Mouse (Mus musculus): ENCODE results near the gene 2510002D24Rik. TPM values are rescaled to one million over a fixed set of nuclear protein-coding genes. Genes with fewer than 3 reads are reported as not detected.

2510002D24Rik gene
- polyA plus RNA-seq, 1 experiment from 2014 or later = 11.2 TPM

GRCm38 (mm10) chr16:18809001-18809400, 27.4 kb upstream of the 2510002D24Rik start:
- Histone ChIP-seq H3K4me2 (ENCODE audit: low read length) (no peak overlapping the region), H3K4me1 (ENCODE audit: control insufficient read depth, insufficient read depth, low read length) (peaks cover 9% of the 10 kb centered on the region), H3K36me3 (ENCODE audit: control insufficient read depth, insufficient read depth, low read length) (peaks cover 35% of the 10 kb centered on the region), H3K4me3 (ENCODE audit: low read depth, low read length) (no peak overlapping the region), H3K27ac (ENCODE audit: low read depth, low read length) (no peak overlapping the region), H3K9ac (ENCODE audit: low read length) (no peak overlapping the region), H3K27me3 (replicated peaks; ENCODE audit: control insufficient read depth, insufficient read depth, low read length) (no peaks in the 10 kb centered on the region), H3K9me3 (replicated peaks; ENCODE audit: control insufficient read depth, low read length) (no peaks in the 10 kb centered on the region)
- DNase-seq (ENCODE audit: low spot score) (no peak), ATAC-seq (no peak)
- 97% methylated on average over 5 of the region's 5 CpGs for WGBS

DNA sequence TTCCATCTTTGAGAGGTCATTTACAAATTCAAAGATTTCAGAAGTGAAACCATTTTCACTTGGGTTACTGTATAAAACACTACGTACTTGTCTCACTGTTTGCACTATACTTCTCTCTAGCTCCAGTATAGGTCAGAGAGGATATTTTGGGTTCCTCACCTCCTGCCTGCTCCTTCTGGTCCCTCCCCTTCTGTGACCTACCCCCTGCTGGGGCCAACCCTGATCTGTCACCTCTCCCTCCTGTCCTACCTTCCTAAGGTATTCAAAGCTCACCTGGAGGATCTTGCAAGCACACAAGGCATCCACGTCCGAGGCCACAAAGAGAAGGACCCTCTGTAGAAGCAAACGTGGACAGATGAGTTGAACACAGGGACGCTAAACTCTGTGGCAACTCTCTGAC, 25.3 kb upstream of the 2510002D24Rik start:
- no peak for DNase-seq (ENCODE audit: low spot score)

GRCm38 (mm10) chr16:18811468-18812384, 24.7 kb upstream of the 2510002D24Rik start, which contains the start of the genes Ufd1 and Cdc45:
Gene Ufd1 (plus strand): TSS chr16:18811779.
Gene Cdc45 (minus strand): TSS chr16:18811987.
- H3K4me2 ChIP-seq (ENCODE audit: low read length) = peak within 1 kb of the TSS; percentile 61
- no peaks in the 10 kb centered on the region for H3K9me3 ChIP-seq (replicated peaks; ENCODE audit: control insufficient read depth, low read length)
- DNase-seq (ENCODE audit: low spot score) = peak; percentile 98
- no peaks in the 10 kb centered on the region for H3K27me3 ChIP-seq (replicated peaks; ENCODE audit: control insufficient read depth, insufficient read depth, low read length)
- peaks cover 43% of the 10 kb centered on the region for H3K36me3 ChIP-seq (ENCODE audit: control insufficient read depth, insufficient read depth, low read length)
- peak within 1 kb of the TSS; percentile 55; the same call in 1 of the 2 replicates for H3K27ac ChIP-seq (ENCODE audit: low read depth, low read length)
- H3K9ac ChIP-seq (ENCODE audit: low read length) = peak within 1 kb of the TSS; percentile 75
- peak; percentile 96 for ATAC-seq
- H3K4me3 ChIP-seq (ENCODE audit: low read depth, low read length) = peak within 1 kb of the TSS; percentile 68
- WGBS = under 1% methylated on average over 42 of the region's 42 CpGs
- peaks cover 9% of the 10 kb centered on the region for H3K4me1 ChIP-seq (ENCODE audit: control insufficient read depth, insufficient read depth, low read length)

More for the DNA sequence above, 25.3 kb upstream of the 2510002D24Rik start:
- peak overlapping the region; percentile 75 for H3K9ac ChIP-seq (ENCODE audit: low read length)
- H3K4me2 ChIP-seq (ENCODE audit: low read length) = peak overlapping the region; percentile 61
- H3K9me3 ChIP-seq (replicated peaks; ENCODE audit: control insufficient read depth, low read length) = no peaks in the 10 kb centered on the region
- H3K36me3 ChIP-seq (ENCODE audit: control insufficient read depth, insufficient read depth, low read length) = peaks cover 37% of the 10 kb centered on the region
- H3K4me1 ChIP-seq (ENCODE audit: control insufficient read depth, insufficient read depth, low read length) = peaks cover 9% of the 10 kb centered on the region
- 11% methylated on average over 5 of the region's 5 CpGs for WGBS
- peak overlapping the region; percentile 68 for H3K4me3 ChIP-seq (ENCODE audit: low read depth, low read length)
- no peak overlapping the region for H3K27ac ChIP-seq (ENCODE audit: low read depth, low read length)
- no peaks in the 10 kb centered on the region for H3K27me3 ChIP-seq (replicated peaks; ENCODE audit: control insufficient read depth, insufficient read depth, low read length)
- ATAC-seq = no peak; the same call in 1 of the 2 replicates

DNA sequence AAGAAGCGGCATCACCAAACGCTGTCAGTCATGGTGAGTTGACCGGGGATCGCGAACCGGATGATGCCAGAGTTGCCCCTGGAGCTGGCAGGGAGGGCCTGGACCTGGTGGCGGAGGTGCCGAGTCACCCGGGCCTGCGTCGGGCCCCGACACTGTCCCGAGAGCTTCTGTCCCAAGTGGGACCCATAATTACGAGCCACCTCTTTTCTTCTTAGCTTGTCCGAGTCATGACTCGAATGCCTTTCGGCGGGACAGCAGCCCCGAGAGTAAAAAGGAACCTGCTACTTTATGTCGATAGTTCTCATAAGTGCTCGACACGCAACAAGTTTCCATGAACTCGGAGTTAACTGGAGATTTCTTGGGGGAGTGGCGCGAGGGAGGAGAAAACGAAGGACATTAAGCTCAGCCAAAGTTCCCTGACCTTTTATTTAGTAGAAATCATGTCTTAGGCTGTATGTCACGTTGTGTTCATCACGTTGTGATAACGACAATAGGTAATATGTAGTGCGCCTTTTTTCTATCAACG, 23.9 kb upstream of the 2510002D24Rik start:
- Histone ChIP-seq H3K4me3 (ENCODE audit: low read depth, low read length) (peak overlapping the region; percentile 68), H3K27ac (ENCODE audit: low read depth, low read length) (peak overlapping the region; percentile 55; the same call in 1 of the 2 replicates), H3K9ac (ENCODE audit: low read length) (peak overlapping the region; percentile 75), H3K9me3 (replicated peaks; ENCODE audit: control insufficient read depth, low read length) (no peaks in the 10 kb centered on the region), H3K4me1 (ENCODE audit: control insufficient read depth, insufficient read depth, low read length) (peaks cover 9% of the 10 kb centered on the region), H3K36me3 (ENCODE audit: control insufficient read depth, insufficient read depth, low read length) (peaks cover 43% of the 10 kb centered on the region), H3K4me2 (ENCODE audit: low read length) (peak overlapping the region; percentile 61), H3K27me3 (replicated peaks; ENCODE audit: control insufficient read depth, insufficient read depth, low read length) (no peaks in the 10 kb centered on the region)
- ATAC-seq (no peak; the same call in 1 of the 2 replicates), DNase-seq (ENCODE audit: low spot score) (no peak)
- 2% methylated on average over 31 of the region's 31 CpGs for WGBS

GRCm38 (mm10) chr16:18822356-18822755, 14.0 kb upstream of the 2510002D24Rik start:
- Histone ChIP-seq H3K9ac (ENCODE audit: low read length) (no peak overlapping the region), H3K4me3 (ENCODE audit: low read depth, low read length) (no peak overlapping the region), H3K27me3 (replicated peaks; ENCODE audit: control insufficient read depth, insufficient read depth, low read length) (no peaks in the 10 kb centered on the region), H3K4me1 (ENCODE audit: control insufficient read depth, insufficient read depth, low read length) (no peaks in the 10 kb centered on the region), H3K27ac (ENCODE audit: low read depth, low read length) (no peak overlapping the region), H3K4me2 (ENCODE audit: low read length) (no peak overlapping the region), H3K9me3 (replicated peaks; ENCODE audit: control insufficient read depth, low read length) (no peaks in the 10 kb centered on the region), H3K36me3 (ENCODE audit: control insufficient read depth, insufficient read depth, low read length) (peaks cover 96% of the 10 kb centered on the region)
- ATAC-seq = no peak
- no peak for DNase-seq (ENCODE audit: low spot score)
- 83% methylated on average over 1 of the region's 1 CpGs for WGBS

DNA sequence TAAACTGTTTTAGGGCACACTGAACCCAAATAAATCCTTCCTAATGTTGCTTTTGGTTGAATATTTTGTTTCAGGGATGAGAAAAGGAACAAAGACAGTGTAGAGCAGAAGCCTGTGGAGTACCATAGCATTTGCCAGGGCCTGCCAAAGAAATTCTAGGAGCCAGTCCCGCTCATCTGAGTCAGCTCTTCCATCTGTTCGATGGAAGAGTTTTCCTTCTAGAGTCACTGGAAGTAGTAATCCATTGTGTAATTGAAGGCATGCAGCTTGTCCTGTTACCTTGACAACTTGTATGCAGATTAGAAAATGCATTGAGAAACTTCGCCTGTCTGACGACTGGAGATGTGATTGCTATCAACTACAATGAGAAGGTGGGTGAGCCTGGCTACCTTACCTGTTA, 13.5 kb upstream of the 2510002D24Rik start:
- H3K4me2 ChIP-seq (ENCODE audit: low read length) = no peak overlapping the region
- H3K9ac ChIP-seq (ENCODE audit: low read length) = no peak overlapping the region
- 70% methylated on average over 4 of the region's 4 CpGs for WGBS
- H3K27ac ChIP-seq (ENCODE audit: low read depth, low read length) = no peak overlapping the region
- H3K4me3 ChIP-seq (ENCODE audit: low read depth, low read length) = no peak overlapping the region
- ATAC-seq (no peak), DNase-seq (ENCODE audit: low spot score) (no peak)
- H3K4me1 ChIP-seq (ENCODE audit: control insufficient read depth, insufficient read depth, low read length) = no peaks in the 10 kb centered on the region
- peaks cover 96% of the 10 kb centered on the region for H3K36me3 ChIP-seq (ENCODE audit: control insufficient read depth, insufficient read depth, low read length)
- H3K27me3 ChIP-seq (replicated peaks; ENCODE audit: control insufficient read depth, insufficient read depth, low read length) = no peaks in the 10 kb centered on the region
- no peaks in the 10 kb centered on the region for H3K9me3 ChIP-seq (replicated peaks; ENCODE audit: control insufficient read depth, low read length)

DNA sequence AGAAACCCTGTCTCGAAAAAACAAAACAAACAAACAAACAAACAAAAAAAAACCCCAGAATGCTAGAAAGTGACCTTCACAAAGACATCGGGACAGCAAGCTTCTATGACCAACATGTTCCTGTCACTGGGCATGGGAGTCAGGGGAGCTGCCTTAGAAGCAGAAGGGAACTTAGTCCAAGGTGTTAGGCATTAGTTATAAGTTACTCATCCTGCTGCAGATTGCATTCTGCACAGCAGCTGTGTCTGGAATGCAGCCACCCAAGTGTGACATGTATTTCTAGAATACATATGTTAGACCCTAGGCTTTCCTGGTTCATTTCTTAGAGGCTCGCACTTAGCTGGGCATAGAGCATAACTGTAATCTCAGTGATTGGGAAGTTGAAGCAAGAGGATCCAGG, 7.7 kb upstream of the 2510002D24Rik start:
- Histone ChIP-seq H3K27me3 (replicated peaks; ENCODE audit: control insufficient read depth, insufficient read depth, low read length) (no peaks in the 10 kb centered on the region), H3K36me3 (ENCODE audit: control insufficient read depth, insufficient read depth, low read length) (peaks cover 92% of the 10 kb centered on the region)

GRCm38 (mm10) chr16:18829102-18829501, 7.3 kb upstream of the 2510002D24Rik start:
- Histone ChIP-seq H3K27me3 (replicated peaks; ENCODE audit: control insufficient read depth, insufficient read depth, low read length) (no peaks in the 10 kb centered on the region), H3K9me3 (replicated peaks; ENCODE audit: control insufficient read depth, low read length) (no peaks in the 10 kb centered on the region), H3K9ac (ENCODE audit: low read length) (no peak overlapping the region), H3K27ac (ENCODE audit: low read depth, low read length) (no peak overlapping the region), H3K4me3 (ENCODE audit: low read depth, low read length) (no peak overlapping the region), H3K4me1 (ENCODE audit: control insufficient read depth, insufficient read depth, low read length) (no peaks in the 10 kb centered on the region), H3K36me3 (ENCODE audit: control insufficient read depth, insufficient read depth, low read length) (peaks cover 92% of the 10 kb centered on the region), H3K4me2 (ENCODE audit: low read length) (no peak overlapping the region)
- ATAC-seq = no peak
- no peak for DNase-seq (ENCODE audit: low spot score)
- WGBS = 95% methylated on average over 6 of the region's 6 CpGs

More for the DNA sequence above, 7.7 kb upstream of the 2510002D24Rik start:
- no peak overlapping the region for H3K4me2 ChIP-seq (ENCODE audit: low read length)
- DNase-seq (ENCODE audit: low spot score) (no peak), ATAC-seq (no peak)
- H3K9me3 ChIP-seq (replicated peaks; ENCODE audit: control insufficient read depth, low read length) = no peaks in the 10 kb centered on the region
- no peak overlapping the region for H3K4me3 ChIP-seq (ENCODE audit: low read depth, low read length)
- WGBS = 94% methylated on average over 3 of the region's 3 CpGs
- H3K4me1 ChIP-seq (ENCODE audit: control insufficient read depth, insufficient read depth, low read length) = no peaks in the 10 kb centered on the region
- no peak overlapping the region for H3K27ac ChIP-seq (ENCODE audit: low read depth, low read length)
- no peak overlapping the region for H3K9ac ChIP-seq (ENCODE audit: low read length)

GRCm38 (mm10) chr16:18833486-18833885, 2.9 kb upstream of the 2510002D24Rik start:
- no peak overlapping the region for H3K4me2 ChIP-seq (ENCODE audit: low read length)
- H3K27ac ChIP-seq (ENCODE audit: low read depth, low read length) = no peak overlapping the region
- no peak overlapping the region for H3K4me3 ChIP-seq (ENCODE audit: low read depth, low read length)
- no peak overlapping the region for H3K9ac ChIP-seq (ENCODE audit: low read length)
- DNase-seq (ENCODE audit: low spot score) (no peak), ATAC-seq (no peak)
- H3K9me3 ChIP-seq (replicated peaks; ENCODE audit: control insufficient read depth, low read length) = no peaks in the 10 kb centered on the region
- no peaks in the 10 kb centered on the region for H3K27me3 ChIP-seq (replicated peaks; ENCODE audit: control insufficient read depth, insufficient read depth, low read length)
- peaks cover 61% of the 10 kb centered on the region for H3K36me3 ChIP-seq (ENCODE audit: control insufficient read depth, insufficient read depth, low read length)
- 71% methylated on average over 2 of the region's 2 CpGs for whole genome bisulfite sequencing
- H3K4me1 ChIP-seq (ENCODE audit: control insufficient read depth, insufficient read depth, low read length) = no peaks in the 10 kb centered on the region

Measured in forebrain, embryonic 14.5 days (tissue).